Mouse (Mus musculus) right cerebral cortex, postnatal 25 days (tissue): ENCODE results near the gene Rcbtb2.

Experiments used
- DNase-seq: peaks from one replicate; pipeline ENCODE4 v3.0.0; 2022

The Rcbtb2 gene

GRCm38 (mm10) chr14:73162192-73162800, 39.5 kb downstream of the Rcbtb2 start:
- no peak for DNase-seq

- DNase-seq: no peak
Measured at GRCm38 (mm10) chr14:73163363-73163998, 40.6 kb downstream of the Rcbtb2 start.

GRCm38 (mm10) chr14:73165136-73165535, 42.3 kb downstream of the Rcbtb2 start:
- DNase-seq: no peak

- DNase-seq: no peak
Measured at GRCm38 (mm10) chr14:73168605-73169004, 45.8 kb downstream of the Rcbtb2 start.

GRCm38 (mm10) chr14:73169926-73170844, 47.3 kb downstream of the Rcbtb2 start:
- DNase-seq: no peak

- no peak for DNase-seq
Measured at GRCm38 (mm10) chr14:73172196-73173011, 49.6 kb downstream of the Rcbtb2 start.

GRCm38 (mm10) chr14:73173662-73174061, 50.8 kb downstream of the Rcbtb2 start:
- DNase-seq: no peak

- DNase-seq: no peak
Measured at GRCm38 (mm10) chr14:73174091-73174995, 51.5 kb downstream of the Rcbtb2 start.

- no peak for DNase-seq
Measured at GRCm38 (mm10) chr14:73175031-73175430, 52.2 kb downstream of the Rcbtb2 start.

GRCm38 (mm10) chr14:73175814-73176213, 53.0 kb downstream of the Rcbtb2 start:
- no peak for DNase-seq

GRCm38 (mm10) chr14:73176266-73176665, 53.4 kb downstream of the Rcbtb2 start:
- DNase-seq: no peak

GRCm38 (mm10) chr14:73177961-73178360, 55.1 kb downstream of the Rcbtb2 start:
- DNase-seq: no peak

GRCm38 (mm10) chr14:73179221-73179681, 56.4 kb downstream of the Rcbtb2 start:
- no peak for DNase-seq

- DNase-seq: no peak
Measured at GRCm38 (mm10) chr14:73180671-73181070, 57.8 kb downstream of the Rcbtb2 start.

- no peak for DNase-seq
Measured at GRCm38 (mm10) chr14:73181144-73181543, 58.3 kb downstream of the Rcbtb2 start.

GRCm38 (mm10) chr14:73186875-73187274, 64.0 kb downstream of the Rcbtb2 start:
- no peak for DNase-seq

- no peak for DNase-seq
Measured at GRCm38 (mm10) chr14:73199058-73199457, 76.2 kb downstream of the Rcbtb2 start.

- DNase-seq: no peak
Measured at GRCm38 (mm10) chr14:73201447-73201846, 78.6 kb downstream of the Rcbtb2 start.

GRCm38 (mm10) chr14:73204016-73204415, 81.2 kb downstream of the Rcbtb2 start:
- DNase-seq: no peak

GRCm38 (mm10) chr14:73209262-73209661, 86.4 kb downstream of the Rcbtb2 start:
- no peak for DNase-seq

- no peak for DNase-seq
Measured at GRCm38 (mm10) chr14:73210196-73210595, 87.4 kb downstream of the Rcbtb2 start.

- no peak for DNase-seq
Measured at GRCm38 (mm10) chr14:73211477-73211876, 88.6 kb downstream of the Rcbtb2 start.
